Mouse (Mus musculus): ENCODE data around the gene Arl15. TPM values are rescaled to one million over a fixed set of nuclear protein-coding genes. Genes with fewer than 3 reads are reported as not detected.

Arl15 gene
- polyA plus RNA-seq, 1 experiment from 2014 or later, result 11.8 TPM

GRCm38 (mm10) chr13:113762766-113763516, 31.4 kb upstream of the Arl15 start:
- H3K4me3 ChIP-seq (ENCODE audit: low read depth, low read length), result no peak overlapping the region

GRCm38 (mm10) chr13:113765411-113765810, 28.9 kb upstream of the Arl15 start:
- no peaks in the 10 kb centered on the region for H3K36me3 ChIP-seq (ENCODE audit: insufficient read depth)
- H3K4me1 ChIP-seq (ENCODE audit: insufficient read depth), result no peaks in the 10 kb centered on the region
- H3K9ac ChIP-seq, result no peak overlapping the region
- no peak for ATAC-seq (ENCODE audit: insufficient read depth)
- H3K4me3 ChIP-seq (ENCODE audit: low read depth, low read length), result no peak overlapping the region
- H3K27ac ChIP-seq (ENCODE audit: low read depth), result no peak overlapping the region
- H3K27me3 ChIP-seq (ENCODE audit: insufficient read depth, low read length), result no peaks in the 10 kb centered on the region
- WGBS, result 25% methylated on average over 3 of the region's 3 CpGs
- H3K4me2 ChIP-seq, result no peak overlapping the region
- no peaks in the 10 kb centered on the region for H3K9me3 ChIP-seq (ENCODE audit: low read depth, low read length)
- peak; percentile 32 for DNase-seq
- TF ChIP-seq CTCF (IDR thresholded peaks at IDR 0.05; ENCODE audit: low read depth), result no peak

More at GRCm38 (mm10) chr13:113762766-113763516, 31.4 kb upstream of the Arl15 start:
- Histone ChIP-seq H3K4me1 (ENCODE audit: insufficient read depth) (no peaks in the 10 kb centered on the region), H3K27me3 (ENCODE audit: insufficient read depth, low read length) (no peaks in the 10 kb centered on the region), H3K36me3 (ENCODE audit: insufficient read depth) (no peaks in the 10 kb centered on the region), H3K9me3 (ENCODE audit: low read depth, low read length) (no peaks in the 10 kb centered on the region), H3K9ac (no peak overlapping the region), H3K4me2 (no peak overlapping the region), H3K27ac (ENCODE audit: low read depth) (no peak overlapping the region)
- no peak for TF ChIP-seq CTCF (IDR thresholded peaks at IDR 0.05; ENCODE audit: low read depth)
- DNase-seq (peak; percentile 64), ATAC-seq (ENCODE audit: insufficient read depth) (peak; percentile 90; the same call in 1 of the 2 replicates)
- whole genome bisulfite sequencing, result 53% methylated on average over 14 of the region's 14 CpGs

GRCm38 (mm10) chr13:113769829-113770228, 24.5 kb upstream of the Arl15 start:
- no peaks in the 10 kb centered on the region for H3K36me3 ChIP-seq (ENCODE audit: insufficient read depth)
- no peaks in the 10 kb centered on the region for H3K27me3 ChIP-seq (ENCODE audit: insufficient read depth, low read length)
- H3K4me2 ChIP-seq, result no peak overlapping the region
- H3K4me1 ChIP-seq (ENCODE audit: insufficient read depth), result no peaks in the 10 kb centered on the region
- DNase-seq (no peak), ATAC-seq (ENCODE audit: insufficient read depth) (no peak)
- no peak overlapping the region for H3K4me3 ChIP-seq (ENCODE audit: low read depth, low read length)
- 79% methylated on average over 3 of the region's 3 CpGs for WGBS
- H3K9ac ChIP-seq, result no peak overlapping the region
- H3K9me3 ChIP-seq (ENCODE audit: low read depth, low read length), result no peaks in the 10 kb centered on the region
- no peak for TF ChIP-seq CTCF (IDR thresholded peaks at IDR 0.05; ENCODE audit: low read depth)
- H3K27ac ChIP-seq (ENCODE audit: low read depth), result no peak overlapping the region

- Histone ChIP-seq H3K4me2 (no peak overlapping the region), H3K9me3 (ENCODE audit: low read depth, low read length) (no peaks in the 10 kb centered on the region), H3K9ac (no peak overlapping the region), H3K4me3 (ENCODE audit: low read depth, low read length) (no peak overlapping the region), H3K4me1 (ENCODE audit: insufficient read depth) (no peaks in the 10 kb centered on the region), H3K36me3 (ENCODE audit: insufficient read depth) (no peaks in the 10 kb centered on the region), H3K27me3 (ENCODE audit: insufficient read depth, low read length) (no peaks in the 10 kb centered on the region), H3K27ac (ENCODE audit: low read depth) (no peak overlapping the region)
- WGBS, result 88% methylated on average over 5 of the region's 5 CpGs
- TF ChIP-seq CTCF (IDR thresholded peaks at IDR 0.05; ENCODE audit: low read depth), result no peak
- DNase-seq, result no peak
- ATAC-seq (ENCODE audit: insufficient read depth), result no peak
Measured at GRCm38 (mm10) chr13:113770340-113770739, 24.0 kb upstream of the Arl15 start.

GRCm38 (mm10) chr13:113771340-113771739, 23.0 kb upstream of the Arl15 start:
- 42% methylated on average over 1 of the region's 1 CpGs for WGBS
- H3K27ac ChIP-seq (ENCODE audit: low read depth), result no peak overlapping the region
- H3K27me3 ChIP-seq (ENCODE audit: insufficient read depth, low read length), result no peaks in the 10 kb centered on the region
- no peak overlapping the region for H3K4me2 ChIP-seq
- H3K36me3 ChIP-seq (ENCODE audit: insufficient read depth), result no peaks in the 10 kb centered on the region
- no peak for DNase-seq
- no peak for ATAC-seq (ENCODE audit: insufficient read depth)
- H3K4me1 ChIP-seq (ENCODE audit: insufficient read depth), result no peaks in the 10 kb centered on the region
- no peaks in the 10 kb centered on the region for H3K9me3 ChIP-seq (ENCODE audit: low read depth, low read length)
- no peak overlapping the region for H3K9ac ChIP-seq
- H3K4me3 ChIP-seq (ENCODE audit: low read depth, low read length), result no peak overlapping the region
- no peak for TF ChIP-seq CTCF (IDR thresholded peaks at IDR 0.05; ENCODE audit: low read depth)

- no peak overlapping the region for H3K9ac ChIP-seq
- no peak overlapping the region for H3K4me2 ChIP-seq
- H3K9me3 ChIP-seq (ENCODE audit: low read depth, low read length), result no peaks in the 10 kb centered on the region
- H3K27ac ChIP-seq (ENCODE audit: low read depth), result no peak overlapping the region
- ATAC-seq (ENCODE audit: insufficient read depth), result no peak
- no peaks in the 10 kb centered on the region for H3K27me3 ChIP-seq (ENCODE audit: insufficient read depth, low read length)
- no peak overlapping the region for H3K4me3 ChIP-seq (ENCODE audit: low read depth, low read length)
- WGBS, result 87% methylated on average over 8 of the region's 8 CpGs
- no peaks in the 10 kb centered on the region for H3K4me1 ChIP-seq (ENCODE audit: insufficient read depth)
- H3K36me3 ChIP-seq (ENCODE audit: insufficient read depth), result no peaks in the 10 kb centered on the region
- no peak for DNase-seq
- no peak for TF ChIP-seq CTCF (IDR thresholded peaks at IDR 0.05; ENCODE audit: low read depth)
Measured at GRCm38 (mm10) chr13:113774799-113775198, 19.5 kb upstream of the Arl15 start.

GRCm38 (mm10) chr13:113775244-113776140, 18.8 kb upstream of the Arl15 start:
- no peak for ATAC-seq (ENCODE audit: insufficient read depth)
- Histone ChIP-seq H3K27me3 (ENCODE audit: insufficient read depth, low read length) (no peaks in the 10 kb centered on the region), H3K9me3 (ENCODE audit: low read depth, low read length) (no peaks in the 10 kb centered on the region), H3K27ac (ENCODE audit: low read depth) (no peak overlapping the region), H3K4me3 (ENCODE audit: low read depth, low read length) (no peak overlapping the region), H3K4me1 (ENCODE audit: insufficient read depth) (no peaks in the 10 kb centered on the region), H3K36me3 (ENCODE audit: insufficient read depth) (no peaks in the 10 kb centered on the region), H3K9ac (no peak overlapping the region), H3K4me2 (no peak overlapping the region)
- 78% methylated on average over 10 of the region's 10 CpGs for WGBS
- no peak for TF ChIP-seq CTCF (IDR thresholded peaks at IDR 0.05; ENCODE audit: low read depth)
- no peak for DNase-seq
